Mouse (Mus musculus) cortical plate, adult 2 months (tissue): ENCODE measurements around the gene Zmynd12.

ENCODE experiments used
- CTCF ChIP-seq: fragments of 200-500 bp; IDR thresholded peaks from 2 replicates; pipeline ENCODE4 v1.5.1; 2011; ENCODE audit warnings: mild to moderate bottlenecking, control low read depth, low read length; ENCODE audit not compliant: insufficient read depth; ENCODE audit errors: extremely low read depth
- POLR2A ChIP-seq: fragments of 200-500 bp; IDR thresholded peaks from 2 replicates; pipeline ENCODE4 v1.6.1; 2011; ENCODE audit warnings: mild to moderate bottlenecking, low read length, control low read depth; ENCODE audit not compliant: insufficient read depth; ENCODE audit errors: extremely low read depth

GRCm38 (mm10) chr4:119460296-119460695 is 37.7 kb downstream of the Zmynd12 start:
- TF ChIP-seq CTCF = peak; percentile 22; the same call in 1 of the 2 replicates
- no peak for TF ChIP-seq POLR2A
